Mouse (Mus musculus) adrenal gland, adult 8-10 months (tissue): Measurements from ENCODE around the gene Rtn4r. TPM values are rescaled to one million over a fixed set of nuclear protein-coding genes. Genes with fewer than 3 reads are reported as not detected.
"Not testable (repeated sequence)": the region's sequence is repeated elsewhere in the genome, so short reads cannot be mapped to it uniquely, and the experiment has no call there.

Source experiments
- DNase-seq: peaks from one replicate; pipeline ENCODE4 v3.0.0; 2022
- microRNA-seq, 2 experiments: library from miRNA; unstranded; fragments of <30 nt; microRNA quantifications; one replicate each; pipeline ENCODE4 v1.2.0; 2022
- total RNA-seq, 4 experiments: library from RNA; stranded (reverse); gene quantifications; 2 replicates each; pipeline ENCODE4 v1.2.4; 2022

Rtn4r gene
- total RNA-seq, 4 experiments from 2014 or later = 0.14 to 0.30 (median 0.23) TPM; not detected in 1

DNA sequence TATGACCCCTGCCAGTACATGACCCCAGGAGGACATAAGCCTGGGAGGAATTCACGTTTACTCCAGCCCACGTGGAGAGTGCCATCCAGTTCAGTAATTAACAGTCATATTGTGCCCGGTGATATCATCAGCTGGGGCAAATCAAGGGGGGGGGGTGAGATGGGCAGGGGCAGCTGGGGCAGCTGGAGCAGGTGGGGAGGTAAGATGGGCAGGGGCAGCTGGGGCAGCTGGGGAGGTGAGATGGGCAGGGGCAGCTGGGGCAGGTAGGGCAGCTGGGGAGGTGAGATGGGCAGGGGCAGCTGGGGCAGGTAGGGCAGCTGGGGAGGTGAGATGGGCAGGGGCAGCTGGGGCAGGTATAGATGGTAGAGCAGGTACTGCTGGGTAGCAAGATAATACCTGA lies 68.1 kb downstream of the Rtn4r start:
- not testable (repeated sequence) for DNase-seq

DNA sequence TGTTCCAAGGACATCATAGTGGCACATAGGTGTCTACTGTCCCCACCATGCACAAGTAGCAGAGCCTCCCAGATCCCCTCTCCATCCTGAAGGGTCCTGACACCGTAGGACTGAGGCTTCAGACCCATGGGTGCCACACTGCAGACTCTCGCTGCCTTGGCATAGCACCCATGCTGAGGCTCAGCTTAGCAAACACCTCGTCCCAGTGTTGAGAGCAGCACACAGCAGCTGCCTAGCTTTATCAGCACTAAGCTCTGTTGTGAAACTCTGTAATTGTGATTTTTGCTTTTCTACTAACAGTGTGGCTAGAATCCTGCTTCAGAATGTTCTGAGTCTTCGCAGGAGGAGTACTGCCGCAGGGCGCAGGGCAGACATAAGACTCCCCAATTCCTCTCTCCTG lies 70.4 kb downstream of the Rtn4r start:
- no peak for DNase-seq

DNA sequence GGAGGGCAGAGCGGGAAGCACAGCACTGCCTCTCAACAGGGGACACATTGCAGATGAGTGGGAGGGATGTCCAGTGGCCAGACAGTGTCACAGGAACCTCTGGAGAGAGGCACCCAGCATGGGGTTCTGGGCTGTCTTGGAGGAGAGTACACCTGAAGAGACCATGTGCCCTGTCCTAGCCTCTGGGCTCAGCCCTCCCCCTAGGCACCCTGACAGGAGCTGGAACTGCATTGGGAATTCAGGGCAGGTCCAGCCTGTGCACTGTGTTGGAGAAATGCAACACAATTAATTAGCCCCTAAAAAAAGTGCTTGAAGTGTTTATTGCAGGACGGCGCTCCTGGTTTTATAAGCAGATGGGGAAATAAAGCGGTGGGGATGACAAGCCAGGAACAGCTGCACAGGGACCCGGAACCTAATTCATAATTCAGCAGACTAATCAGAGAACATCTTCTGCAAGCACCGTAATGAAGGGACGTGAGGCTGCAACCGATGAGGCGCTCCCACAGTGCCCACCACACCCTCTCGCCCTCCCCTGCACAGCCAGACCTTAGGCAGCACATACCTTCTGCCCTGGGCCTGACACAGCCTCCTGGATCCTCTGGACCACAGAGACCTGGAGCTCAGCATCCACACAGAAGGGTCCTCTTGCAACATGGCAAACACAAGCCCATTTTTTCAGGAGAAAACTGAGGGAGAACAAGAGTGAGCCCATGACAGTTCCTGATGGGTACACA lies 71.1 kb downstream of the Rtn4r start:
- no peak for DNase-seq

DNA sequence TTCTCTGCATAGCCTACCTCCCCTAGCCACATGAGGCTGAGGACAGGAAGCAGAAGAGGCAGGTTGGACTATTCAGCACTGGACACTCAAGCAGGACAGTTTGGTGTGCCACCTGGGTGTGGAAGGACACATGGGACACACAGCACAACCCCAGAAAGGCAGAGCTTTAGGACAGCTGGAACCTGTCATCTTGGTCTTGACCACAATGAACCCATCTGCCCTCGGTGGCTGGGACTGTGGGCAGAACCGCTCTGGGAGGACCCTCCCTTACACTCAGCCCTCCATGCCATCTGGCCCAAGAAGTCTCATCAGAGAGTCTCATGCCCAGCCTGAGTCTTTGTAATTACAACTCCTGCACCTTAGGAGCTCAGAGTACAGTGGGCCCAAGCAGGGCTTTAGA lies 72.6 kb downstream of the Rtn4r start:
- DNase-seq = no peak

DNA sequence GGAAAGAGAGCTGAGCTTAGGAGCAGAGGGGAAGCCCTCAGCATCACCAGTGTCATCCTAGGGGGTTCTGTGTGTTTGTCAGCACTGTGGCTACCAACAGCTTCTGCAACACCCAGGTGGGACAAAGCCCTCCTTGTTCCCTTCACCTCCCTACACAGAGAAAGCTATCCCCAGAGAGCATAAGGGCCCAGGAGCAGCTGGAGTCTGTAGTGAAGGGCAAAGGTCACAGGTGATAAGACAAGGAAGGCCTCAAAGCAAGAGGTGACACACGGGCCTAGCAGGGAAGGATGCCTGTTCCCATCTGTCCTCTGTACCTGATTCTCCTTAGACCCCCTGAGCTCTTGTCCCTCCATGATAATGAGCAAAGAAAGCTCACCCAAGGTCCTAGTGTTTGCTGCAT lies 74.2 kb downstream of the Rtn4r start:
- no peak for DNase-seq

Small RNA genes within 50 kb of the gene (microRNA-seq; reads per million reads assigned to microRNA genes)
- 0 to 0.34 reads per million in 2 experiments for gene Mir6366

Other genes starting within 250 kb of the Rtn4r start
- under 1 TPM; 0.23 to 0.73 (median 0.33) TPM for gene Gm20518, start 236.0 kb upstream of the Rtn4r start, total RNA-seq
- gene Tssk1, start 233.4 kb upstream of the Rtn4r start, total RNA-seq = under 1 TPM in 3 of 4 experiments, not detected in 1; 0.08 to 0.17 (median 0.12) TPM
- 10 to 100 TPM; 66.1 to 78.0 (median 76.2) TPM for gene Dgcr2, start 229.1 kb upstream of the Rtn4r start, total RNA-seq
- not detected for gene Tssk2, start 229.0 kb upstream of the Rtn4r start, total RNA-seq
- gene Ess2, start 216.3 kb upstream of the Rtn4r start, total RNA-seq = 10 to 100 TPM; 16.9 to 28.8 (median 22.5) TPM
- gene Gsc2, start 212.6 kb upstream of the Rtn4r start, total RNA-seq = not detected
- gene Slc25a1, start 199.4 kb upstream of the Rtn4r start, total RNA-seq = 100 to 1,000 TPM; 184 to 251 (median 197) TPM
- under 1 TPM in 2 of 4 experiments, not detected in 2; 0.35 to 0.81 TPM for gene Vpreb2, start 147.2 kb upstream of the Rtn4r start, total RNA-seq
- gene Dgcr6, start 74.8 kb upstream of the Rtn4r start, total RNA-seq = 10 to 100 TPM; 63.2 to 80.9 (median 74.1) TPM
- 10 to 100 TPM; 24.3 to 64.6 (median 44.3) TPM for gene Prodh, start 37.4 kb upstream of the Rtn4r start, total RNA-seq
- gene Ccdc188, start 90.2 kb downstream of the Rtn4r start, total RNA-seq = not detected
- gene Zdhhc8, start 107.5 kb downstream of the Rtn4r start, total RNA-seq = 10 to 100 TPM; 20.5 to 33.0 (median 27.2) TPM
- gene Trmt2a, start 121.0 kb downstream of the Rtn4r start, total RNA-seq = 10 to 100 TPM; 49.8 to 66.4 (median 59.1) TPM
- 100 to 1,000 TPM in 3 of 4 experiments, 10 to 100 TPM in 1; 98.7 to 146 (median 114) TPM for gene Ranbp1, start 121.1 kb downstream of the Rtn4r start, total RNA-seq
- not detected for gene Gm49776, start 130.7 kb downstream of the Rtn4r start, total RNA-seq
- gene Dgcr8, start 161.6 kb downstream of the Rtn4r start, total RNA-seq = 10 to 100 TPM; 24.4 to 48.7 (median 32.9) TPM
- gene Tango2, start 220.5 kb downstream of the Rtn4r start, total RNA-seq = 10 to 100 TPM; 45.4 to 68.0 (median 52.7) TPM
- gene Arvcf, start 220.5 kb downstream of the Rtn4r start, total RNA-seq = 10 to 100 TPM; 25.5 to 67.0 (median 52.7) TPM